Mouse (Mus musculus): ENCODE data around the gene Adgrg1. TPM values are rescaled to one million over a fixed set of nuclear protein-coding genes. Genes with fewer than 3 reads are reported as not detected.

Gene Adgrg1
- total RNA-seq, 2 experiments from 2014 or later = 48.8 to 140 TPM

- no peak for ATAC-seq (replicated peaks; ENCODE audit: poor library complexity)
Observed at GRCm38 (mm10) chr8:94994510-94994909, 20.0 kb downstream of the Adgrg1 start.

GRCm38 (mm10) chr8:94995336-94995893 is 20.9 kb downstream of the Adgrg1 start:
- peak; percentile 35 for ATAC-seq (replicated peaks; ENCODE audit: poor library complexity)

GRCm38 (mm10) chr8:94996037-94996436 is 21.5 kb downstream of the Adgrg1 start:
- no peak for ATAC-seq (replicated peaks; ENCODE audit: poor library complexity)

GRCm38 (mm10) chr8:94996899-94997856 is 22.6 kb downstream of the Adgrg1 start:
- ATAC-seq (replicated peaks; ENCODE audit: poor library complexity) = no peak

GRCm38 (mm10) chr8:94997857-94998243 is 23.3 kb downstream of the Adgrg1 start:
- ATAC-seq (replicated peaks; ENCODE audit: poor library complexity) = no peak

GRCm38 (mm10) chr8:94998431-94998830 is 23.9 kb downstream of the Adgrg1 start:
- no peak for ATAC-seq (replicated peaks; ENCODE audit: poor library complexity)

GRCm38 (mm10) chr8:94999004-94999403 is 24.5 kb downstream of the Adgrg1 start:
- no peak for ATAC-seq (replicated peaks; ENCODE audit: poor library complexity)

- no peak for ATAC-seq (replicated peaks; ENCODE audit: poor library complexity)
Observed at GRCm38 (mm10) chr8:94999956-95000355, 25.4 kb downstream of the Adgrg1 start.

GRCm38 (mm10) chr8:95000684-95001083 is 26.1 kb downstream of the Adgrg1 start:
- peak; percentile 64 for ATAC-seq (replicated peaks; ENCODE audit: poor library complexity)

- ATAC-seq (replicated peaks; ENCODE audit: poor library complexity) = no peak
Observed at GRCm38 (mm10) chr8:95001165-95001564, 26.6 kb downstream of the Adgrg1 start.

- ATAC-seq (replicated peaks; ENCODE audit: poor library complexity) = peak; percentile 83
Observed at GRCm38 (mm10) chr8:95001655-95002054, 27.1 kb downstream of the Adgrg1 start.

- ATAC-seq (replicated peaks; ENCODE audit: poor library complexity) = no peak
Observed at GRCm38 (mm10) chr8:95002089-95002655, 27.6 kb downstream of the Adgrg1 start.

- peak; percentile 56 for ATAC-seq (replicated peaks; ENCODE audit: poor library complexity)
Observed at GRCm38 (mm10) chr8:95012442-95012919, 37.9 kb downstream of the Adgrg1 start.

GRCm38 (mm10) chr8:95015866-95016265 is 41.3 kb downstream of the Adgrg1 start:
- ATAC-seq (replicated peaks; ENCODE audit: poor library complexity) = no peak

GRCm38 (mm10) chr8:95016684-95017083 is 42.1 kb downstream of the Adgrg1 start:
- no peak for ATAC-seq (replicated peaks; ENCODE audit: poor library complexity)

GRCm38 (mm10) chr8:95017451-95017850 is 42.9 kb downstream of the Adgrg1 start, which contains the start of gene Adgrg3:
Gene Adgrg3 (plus strand): TSS chr8:95017692.
- peak; percentile 22 for ATAC-seq (replicated peaks; ENCODE audit: poor library complexity)

GRCm38 (mm10) chr8:95017969-95018635 is 43.6 kb downstream of the Adgrg1 start:
- ATAC-seq (replicated peaks; ENCODE audit: poor library complexity) = no peak

GRCm38 (mm10) chr8:95020293-95020777 is 45.8 kb downstream of the Adgrg1 start:
- ATAC-seq (replicated peaks; ENCODE audit: poor library complexity) = peak; percentile 62

- ATAC-seq (replicated peaks; ENCODE audit: poor library complexity) = peak; percentile 36
Observed at GRCm38 (mm10) chr8:95020821-95021220, 46.3 kb downstream of the Adgrg1 start.

GRCm38 (mm10) chr8:95023201-95023600 is 48.6 kb downstream of the Adgrg1 start:
- ATAC-seq (replicated peaks; ENCODE audit: poor library complexity) = no peak

- ATAC-seq (replicated peaks; ENCODE audit: poor library complexity) = no peak
Observed at GRCm38 (mm10) chr8:95024387-95024786, 49.8 kb downstream of the Adgrg1 start.
